Mouse (Mus musculus) thymus, adult 2 months (tissue): Measurements from ENCODE around the gene Ano8. TPM values are rescaled to one million over a fixed set of nuclear protein-coding genes. Genes with fewer than 3 reads are reported as not detected.

Source experiments
- DNase-seq: peaks from one replicate; pipeline ENCODE4 v3.0.0; 2021
- H3K27ac ChIP-seq: fragments of 200-500 bp; 2 replicates; pipeline ENCODE4 v1.5.1; 2012; ENCODE audit warnings: low read length, control low read depth; ENCODE audit not compliant: control insufficient read depth, insufficient read depth
- H3K27me3 ChIP-seq: fragments of 200-500 bp; 2 replicates; pipeline ENCODE4 v1.6.1; 2012; ENCODE audit warnings: mild to moderate bottlenecking, low read length, moderate library complexity, mixed read lengths; ENCODE audit not compliant: control insufficient read depth, insufficient read depth
- H3K36me3 ChIP-seq: fragments of 200-500 bp; 2 replicates; pipeline ENCODE4 v1.6.1; 2012; ENCODE audit warnings: mild to moderate bottlenecking, low read length, moderate library complexity; ENCODE audit not compliant: control insufficient read depth, insufficient read depth
- H3K4me1 ChIP-seq: fragments of 200-500 bp; replicated peaks from 2 replicates; pipeline ENCODE4 v1.6.1; 2012; ENCODE audit warnings: low read length; ENCODE audit not compliant: control insufficient read depth, insufficient read depth
- H3K4me3 ChIP-seq: fragments of 200-500 bp; 2 replicates; pipeline ENCODE4 v1.5.1; 2012; ENCODE audit warnings: mild to moderate bottlenecking, low read length, control low read depth, moderate library complexity; ENCODE audit not compliant: control insufficient read depth, insufficient read depth
- CTCF ChIP-seq: fragments of 200-500 bp; IDR thresholded peaks from 2 replicates; pipeline ENCODE4 v1.5.1; 2012; ENCODE audit warnings: mild to moderate bottlenecking, control low read depth, low read length, moderate library complexity, borderline replicate concordance; ENCODE audit not compliant: control insufficient read depth, poor library complexity, insufficient read depth; ENCODE audit errors: extremely low read depth
- POLR2A ChIP-seq: fragments of 200-500 bp; IDR thresholded peaks from 2 replicates; pipeline ENCODE4 v1.6.1; 2012; ENCODE audit warnings: mild to moderate bottlenecking, low read length, control low read depth, moderate library complexity; ENCODE audit not compliant: control insufficient read depth, poor library complexity, insufficient read depth; ENCODE audit errors: extremely low read depth
- WGBS: fragments of 180-500 bp; shearing (Covaris S2); methylation state at CpG from one replicate; pipeline ENCODE4 v1.1.7; 2018; 5-methylcytosine and 5-hydroxymethylcytosine counted together
- polyA plus RNA-seq: library from polyadenylated mRNA; depleted of rRNA; stranded (reverse); fragments of >200 nt; gene quantifications from 2 replicates; pipeline ENCODE4 v1.2.3, GENCODE M21; 2012

Ano8 gene
- polyA plus RNA-seq, 1 experiment = 34.8 TPM

GRCm38 (mm10) chr8:71462191-71462590 is 23.6 kb downstream of the Ano8 start:
- WGBS = 56% methylated on average over 4 of the region's 4 CpGs
- H3K27ac ChIP-seq = peak overlapping the region; percentile 90
- H3K4me3 ChIP-seq = peak overlapping the region; percentile 89
- H3K4me1 ChIP-seq = peaks cover 30% of the 10 kb centered on the region
- H3K36me3 ChIP-seq = peaks cover 37% of the 10 kb centered on the region
- no peak for TF ChIP-seq CTCF
- H3K27me3 ChIP-seq = no peaks in the 10 kb centered on the region
- DNase-seq = no peak

DNA sequence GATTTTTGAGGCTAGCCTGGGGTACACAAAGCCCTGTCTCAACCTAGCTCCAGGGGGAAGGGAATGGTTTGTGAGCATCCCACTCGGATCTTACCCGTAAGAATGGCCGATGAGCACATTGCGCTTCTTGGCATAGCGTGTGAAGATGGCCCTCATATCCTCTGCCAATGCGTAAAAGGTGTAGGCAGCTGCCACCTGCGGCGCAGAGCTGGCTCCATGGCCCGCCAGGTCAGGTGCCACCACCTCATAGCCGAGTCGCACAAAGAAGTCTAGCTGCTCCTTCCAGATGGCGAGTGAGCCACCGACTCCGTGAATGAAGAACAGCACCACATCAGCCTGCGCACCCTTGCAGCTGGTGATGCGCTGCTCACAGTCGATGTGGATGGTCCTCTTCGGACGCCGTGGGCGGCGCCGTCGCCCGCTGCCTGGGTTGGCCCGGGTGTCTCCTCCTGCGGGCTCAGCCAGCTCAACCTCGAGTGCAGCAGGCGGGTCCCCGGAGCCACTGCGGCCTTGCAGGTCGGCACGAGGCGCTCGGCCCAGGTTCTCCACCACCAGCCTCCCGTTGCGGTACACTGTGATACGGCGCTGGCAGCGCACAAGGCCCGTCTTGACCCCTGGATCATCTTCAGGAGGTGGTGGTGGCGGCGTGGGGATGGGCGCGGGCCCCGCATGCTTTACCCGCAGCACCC is 24.5 kb downstream of the Ano8 start:
- Histone ChIP-seq H3K4me3 (no peak overlapping the region), H3K27ac (no peak overlapping the region), H3K27me3 (no peaks in the 10 kb centered on the region), H3K36me3 (peaks cover 43% of the 10 kb centered on the region), H3K4me1 (peaks cover 30% of the 10 kb centered on the region)
- no peak for DNase-seq
- 96% methylated on average over 47 of the region's 47 CpGs for WGBS
- TF ChIP-seq CTCF (no peak), POLR2A (no peak)

- Histone ChIP-seq H3K27ac (no peak overlapping the region), H3K36me3 (peaks cover 43% of the 10 kb centered on the region), H3K27me3 (no peaks in the 10 kb centered on the region), H3K4me3 (no peak overlapping the region), H3K4me1 (peaks cover 30% of the 10 kb centered on the region)
- no peak for TF ChIP-seq POLR2A
- TF ChIP-seq CTCF = no peak
- WGBS = 97% methylated on average over 6 of the region's 6 CpGs
- no peak for DNase-seq
These were observed 25.0 kb downstream of the Ano8 start for GRCm38 (mm10) chr8:71460716-71461115.

GRCm38 (mm10) chr8:71457659-71458270 is 28.0 kb downstream of the Ano8 start:
- TF ChIP-seq POLR2A (no peak), CTCF (no peak)
- peaks cover 18% of the 10 kb centered on the region for H3K4me1 ChIP-seq
- H3K4me3 ChIP-seq = no peak overlapping the region
- H3K36me3 ChIP-seq = peaks cover 43% of the 10 kb centered on the region
- WGBS = 96% methylated on average over 20 of the region's 20 CpGs
- no peak for DNase-seq
- H3K27ac ChIP-seq = no peak overlapping the region
- H3K27me3 ChIP-seq = no peaks in the 10 kb centered on the region

GRCm38 (mm10) chr8:71456906-71457305 is 28.9 kb downstream of the Ano8 start:
- H3K4me1 ChIP-seq = peaks cover 15% of the 10 kb centered on the region
- H3K27ac ChIP-seq = no peak overlapping the region
- 87% methylated on average over 22 of the region's 22 CpGs for WGBS
- TF ChIP-seq CTCF (no peak), POLR2A (no peak)
- no peaks in the 10 kb centered on the region for H3K27me3 ChIP-seq
- peaks cover 43% of the 10 kb centered on the region for H3K36me3 ChIP-seq
- DNase-seq = no peak
- no peak overlapping the region for H3K4me3 ChIP-seq

GRCm38 (mm10) chr8:71454668-71455067 is 31.1 kb downstream of the Ano8 start:
- Histone ChIP-seq H3K4me3 (no peak overlapping the region), H3K4me1 (0 out of 2 replicates have a peak, but pooled peaks cover 3% of the 10 kb centered on the region), H3K27ac (no peak overlapping the region), H3K27me3 (no peaks in the 10 kb centered on the region), H3K36me3 (peaks cover 30% of the 10 kb centered on the region)
- DNase-seq = no peak
- TF ChIP-seq CTCF = no peak
- no peak for TF ChIP-seq POLR2A
- WGBS = 92% methylated on average over 8 of the region's 8 CpGs
